Mouse (Mus musculus) lung, adult 18-20 months (tissue): ENCODE data around the gene Nhs.
A peak's percentile ranks its signal among the peaks of the same experiment; 100 is the strongest.

Experiments used
- DNase-seq, 2 experiments: peaks; one replicate each; pipeline ENCODE4 v3.0.0; 2022; ENCODE audit warnings: mixed read lengths in 2 of 2

Nhs gene

GRCm38 (mm10) chrX:162017471-162017870, 142.1 kb downstream of the Nhs start:
- DNase-seq: no peak

- DNase-seq: no peak
Observed at GRCm38 (mm10) chrX:162012570-162012969, 147.0 kb downstream of the Nhs start.

GRCm38 (mm10) chrX:162009876-162010275, 149.7 kb downstream of the Nhs start:
- no peak for DNase-seq

GRCm38 (mm10) chrX:162003818-162004217, 155.7 kb downstream of the Nhs start:
- no peak for DNase-seq

GRCm38 (mm10) chrX:161998876-161999275, 160.7 kb downstream of the Nhs start:
- no peak for DNase-seq

- no peak for DNase-seq
Observed at GRCm38 (mm10) chrX:161997170-161997795, 162.2 kb downstream of the Nhs start.

- DNase-seq: no peak
Observed at GRCm38 (mm10) chrX:161990171-161990570, 169.4 kb downstream of the Nhs start.

GRCm38 (mm10) chrX:161984961-161985360, 174.6 kb downstream of the Nhs start:
- no peak for DNase-seq

GRCm38 (mm10) chrX:161981399-161981798, 178.1 kb downstream of the Nhs start:
- DNase-seq: peak in 1 of 2 experiments; percentile 13

- no peak for DNase-seq
Observed at GRCm38 (mm10) chrX:161979946-161980345, 179.6 kb downstream of the Nhs start.

GRCm38 (mm10) chrX:161977236-161977841, 182.2 kb downstream of the Nhs start:
- DNase-seq: no peak

GRCm38 (mm10) chrX:161976376-161976775, 183.2 kb downstream of the Nhs start:
- DNase-seq: no peak

- no peak for DNase-seq
Observed at GRCm38 (mm10) chrX:161973572-161973971, 186.0 kb downstream of the Nhs start.

- DNase-seq: no peak
Observed at GRCm38 (mm10) chrX:161972723-161973122, 186.8 kb downstream of the Nhs start.

GRCm38 (mm10) chrX:161971961-161972502, 187.5 kb downstream of the Nhs start:
- no peak for DNase-seq

GRCm38 (mm10) chrX:161971131-161971530, 188.4 kb downstream of the Nhs start:
- DNase-seq: no peak

- no peak for DNase-seq
Observed at GRCm38 (mm10) chrX:161967692-161968091, 191.8 kb downstream of the Nhs start.

- no peak for DNase-seq
Observed at GRCm38 (mm10) chrX:161963372-161963771, 196.2 kb downstream of the Nhs start.

GRCm38 (mm10) chrX:161962855-161963254, 196.7 kb downstream of the Nhs start:
- DNase-seq: no peak

- DNase-seq: no peak
Observed at GRCm38 (mm10) chrX:161961756-161962155, 197.8 kb downstream of the Nhs start.

GRCm38 (mm10) chrX:161961176-161961575, 198.4 kb downstream of the Nhs start:
- DNase-seq: peak; percentile 9 to 23

GRCm38 (mm10) chrX:161952356-161952755, 207.2 kb downstream of the Nhs start:
- DNase-seq: no peak

- DNase-seq: peak in 1 of 2 experiments; percentile 22
Observed at GRCm38 (mm10) chrX:161943098-161943680, 216.3 kb downstream of the Nhs start.

GRCm38 (mm10) chrX:161940696-161941095, 218.8 kb downstream of the Nhs start:
- peak; percentile 7 to 19 for DNase-seq
